Mouse (Mus musculus) left cerebral cortex, postnatal 10 days (tissue): ENCODE measurements at regions not wholly inside any gene's neighbourhood (a gene's known extent, or its start where the extent isn't known, plus 50 kb on each side); places are given as distances from the start of the nearest gene placed in this dataset.

Source experiments
- DNase-seq, 2 experiments: peaks; one replicate each; pipeline ENCODE4 v3.0.0; 2021 to 2022; ENCODE audit warnings: low spot score in 2 of 2, mixed read lengths in 1 of 2; ENCODE audit errors: extremely low spot score in 1 of 2
- intact Hi-C: fragments of 180-260 bp; cut with DNase I; formaldehyde crosslinking; loops from one replicate; pipeline ENCODE4 v1.15.1; 2025

DNA sequence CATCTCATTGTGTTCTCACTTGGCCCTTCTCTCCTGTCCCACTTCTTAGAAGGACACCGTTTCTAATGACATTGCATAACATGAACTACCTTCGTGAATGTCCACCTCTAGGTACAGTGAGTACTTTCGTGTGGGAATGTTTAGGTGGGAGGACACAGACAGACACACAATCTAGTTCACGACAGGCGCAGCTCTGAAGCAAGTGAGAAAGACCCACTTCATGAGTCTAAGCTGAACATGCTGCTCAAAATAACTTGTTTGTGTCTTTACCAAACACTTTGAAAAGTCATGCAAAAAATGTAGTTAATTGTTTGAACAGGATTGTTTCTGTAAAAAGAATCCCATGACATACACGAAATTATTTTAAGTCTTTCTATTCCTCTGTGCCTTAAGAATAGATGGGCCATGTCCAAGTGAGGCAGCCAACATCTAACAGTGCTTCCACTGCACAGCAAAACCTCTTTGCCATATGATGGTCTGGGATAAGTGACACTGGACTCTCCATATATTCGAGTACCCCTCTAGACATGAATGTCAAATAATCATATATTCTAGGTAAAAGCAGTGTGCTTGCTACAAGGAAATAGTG, 336.2 kb downstream of the Pdcd6ip start:
- no peak for DNase-seq

DNA sequence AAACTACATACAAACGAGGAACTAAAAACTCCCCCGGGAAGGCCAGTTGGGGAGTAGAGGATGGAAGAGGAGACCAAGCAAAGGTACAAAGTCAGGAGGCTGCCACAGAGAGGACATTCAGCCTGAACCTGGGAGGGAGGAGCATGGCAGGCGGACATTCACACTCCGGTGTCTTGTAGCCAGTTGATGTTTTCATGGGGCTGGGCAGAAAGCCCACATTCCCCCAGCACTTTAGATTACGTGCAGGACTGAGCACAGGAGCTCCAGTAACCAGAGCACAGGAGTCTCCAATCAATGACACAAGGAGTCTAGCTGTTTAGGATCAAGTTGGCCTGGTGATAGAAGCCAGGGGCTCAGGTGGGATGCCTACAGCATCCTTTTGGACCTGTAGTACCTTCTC, 360.1 kb downstream of the Pdcd6ip start:
- no peak for DNase-seq
- intact Hi-C loops, result loop anchor here (5.0 to 10.0 kb wide), 4 partner anchors 94 to 277 kb away; no protein-coding TSS in a partner anchor

More for the DNA sequence above, 336.2 kb downstream of the Pdcd6ip start:
- intact Hi-C loops, result no loop called here

DNA sequence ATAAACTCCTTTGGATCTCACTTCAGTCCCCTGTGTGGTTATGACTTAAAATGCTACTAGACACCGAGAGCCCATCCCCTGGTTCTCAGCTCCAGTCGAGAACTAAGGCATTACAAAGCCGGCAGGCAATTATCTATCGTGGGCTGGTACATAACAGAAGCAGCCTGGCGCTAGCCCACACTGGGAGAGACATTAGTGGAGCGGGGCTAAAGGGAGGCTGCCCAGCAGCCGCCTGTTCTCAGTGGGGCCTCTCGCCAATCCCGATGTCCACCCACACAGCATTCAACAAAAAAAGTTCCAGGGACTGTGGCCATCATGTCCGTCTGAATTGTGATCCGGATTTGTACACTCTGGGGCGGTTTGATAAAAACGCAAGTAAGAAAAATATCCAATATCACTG, 361.5 kb downstream of the Pdcd6ip start:
- DNase-seq, result peak; percentile 42 to 46
- intact Hi-C loops, result loop anchor here (5.0 to 10.0 kb wide), 4 partner anchors 96 to 278 kb away; no protein-coding TSS in a partner anchor

DNA sequence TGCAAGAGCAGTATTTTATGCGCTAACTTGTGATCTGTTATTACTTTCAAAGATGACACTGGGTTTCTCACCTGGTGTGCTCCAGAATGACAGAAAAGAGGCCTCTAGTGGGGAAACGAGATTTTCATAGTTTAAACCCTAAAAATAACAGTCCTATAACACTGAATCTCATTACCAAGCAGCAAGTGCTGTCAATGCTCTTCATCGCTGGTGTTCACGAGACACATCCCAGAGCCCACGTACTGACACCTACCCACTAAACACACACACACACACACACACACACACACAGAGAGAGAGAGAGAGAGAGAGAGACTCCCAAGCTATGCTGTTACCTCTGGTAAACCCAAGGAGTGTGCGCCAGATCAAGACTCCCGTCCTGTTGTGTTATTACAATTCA, 365.9 kb downstream of the Pdcd6ip start:
- peak; percentile 36 to 75 for DNase-seq
- intact Hi-C loops, result loop anchor here (5.0 to 10.0 kb wide), 4 partner anchors 95 to 283 kb away; no protein-coding TSS in a partner anchor

DNA sequence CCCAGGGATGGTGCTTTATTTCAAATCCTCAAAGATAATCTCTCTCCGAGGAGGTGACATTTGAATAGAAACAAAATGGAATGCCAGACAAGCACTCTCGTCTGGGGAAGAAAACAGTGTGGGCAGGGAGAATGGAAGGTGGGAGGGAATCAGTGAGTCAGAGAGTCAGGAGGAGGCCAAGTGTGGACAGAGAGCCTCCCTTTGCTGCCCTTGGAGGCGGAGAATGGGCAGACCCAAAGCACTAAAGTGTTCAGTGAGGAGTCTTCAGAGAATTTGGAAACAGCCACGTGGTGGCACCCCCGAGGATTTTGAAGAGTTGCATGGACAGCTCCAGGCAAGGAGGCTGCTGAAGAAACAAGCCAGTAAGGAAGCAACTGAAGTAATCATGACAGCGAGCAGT, 367.2 kb downstream of the Pdcd6ip start:
- intact Hi-C loops, result loop anchor here (5.0 to 10.0 kb wide), 4 partner anchors 94 to 284 kb away; no protein-coding TSS in a partner anchor

DNA sequence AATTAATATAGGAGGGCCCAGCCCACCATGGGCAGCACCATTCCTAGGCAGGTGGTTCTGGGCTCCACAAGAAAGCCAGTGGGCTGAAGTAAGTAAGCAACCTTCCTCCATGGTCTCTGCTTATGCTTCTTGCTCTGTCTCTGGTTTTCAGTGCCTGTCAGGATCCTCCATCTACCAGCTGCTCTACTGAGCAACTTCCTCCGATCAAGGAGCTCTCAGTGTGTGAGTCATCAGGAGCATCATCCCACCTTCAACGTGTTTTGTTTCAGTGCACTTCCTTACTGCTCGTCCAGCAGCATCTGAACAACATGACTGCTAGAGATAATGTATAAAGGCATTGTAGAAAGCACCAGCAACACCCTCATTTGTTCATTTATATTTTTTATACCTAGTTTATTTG, 368.0 kb downstream of the Pdcd6ip start:
- DNase-seq, result no peak
- intact Hi-C loops, result loop anchor here (5.0 to 10.0 kb wide), 4 partner anchors 93 to 285 kb away; no protein-coding TSS in a partner anchor

More for the DNA sequence above, 367.2 kb downstream of the Pdcd6ip start:
- DNase-seq, result peak in 1 of 2 experiments; percentile 23

DNA sequence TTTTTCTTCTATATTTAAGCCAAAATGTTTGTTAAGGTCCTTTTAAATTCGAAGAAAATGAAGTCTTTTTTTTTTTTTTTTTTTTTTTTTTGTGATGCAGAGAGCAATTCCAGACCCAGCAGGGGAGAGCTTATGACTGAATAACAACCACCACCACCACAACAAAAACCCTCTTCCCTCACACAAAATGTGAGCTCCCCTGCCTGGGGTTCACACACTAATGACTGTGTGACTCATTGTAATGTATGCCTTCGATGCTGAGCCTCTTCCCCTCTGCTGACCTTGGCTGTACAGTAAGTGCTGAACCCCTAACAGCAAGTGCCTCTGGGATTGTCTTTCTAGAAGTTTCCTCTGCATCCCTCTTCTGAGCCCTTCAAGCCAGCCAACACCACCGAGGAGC, 383.6 kb downstream of the Pdcd6ip start:
- no peak for DNase-seq
- intact Hi-C loops, result no loop called here

DNA sequence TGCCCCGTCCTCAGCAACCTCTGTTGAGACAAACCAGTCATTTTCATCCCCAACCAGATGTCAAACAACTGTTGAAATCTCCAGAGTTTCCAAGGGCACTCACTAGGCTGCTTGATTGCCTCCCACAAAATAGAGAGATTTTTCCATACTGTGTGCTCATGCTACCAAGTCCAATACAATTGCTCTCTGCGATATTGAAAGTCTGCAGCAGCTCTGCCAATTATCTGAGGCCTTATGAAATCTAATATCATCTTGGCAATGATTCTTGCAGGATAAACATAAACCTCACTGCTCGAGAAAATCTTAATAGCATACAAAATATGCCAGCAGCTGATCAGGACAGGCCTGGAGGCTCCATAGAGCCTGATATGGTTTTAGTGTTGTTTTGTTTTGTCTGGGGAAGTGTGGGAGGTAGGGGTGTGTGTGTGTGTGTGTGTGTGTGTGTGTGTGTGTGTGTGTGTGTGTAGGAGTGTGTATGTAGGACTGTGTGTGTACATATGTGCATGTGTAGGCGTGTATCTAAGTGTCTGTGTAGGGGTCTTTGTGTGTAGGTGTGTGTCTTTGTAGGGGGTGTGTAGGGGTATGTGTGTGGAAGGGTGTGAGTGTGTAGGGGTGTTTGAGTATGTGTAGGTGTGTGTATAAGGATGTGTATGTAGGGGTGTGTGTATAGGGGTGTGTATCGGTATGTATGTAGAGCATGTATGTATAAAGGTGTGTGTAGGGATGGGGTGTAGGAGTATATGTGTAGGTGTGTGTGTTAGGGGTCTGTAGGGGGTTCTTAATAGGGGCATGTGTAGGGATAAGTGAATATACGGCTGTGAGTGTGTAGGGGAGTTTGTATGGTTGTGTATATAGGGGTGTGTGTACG, 398.1 kb downstream of the Pdcd6ip start:
- intact Hi-C loops, result no loop called here
- no peak for DNase-seq

DNA sequence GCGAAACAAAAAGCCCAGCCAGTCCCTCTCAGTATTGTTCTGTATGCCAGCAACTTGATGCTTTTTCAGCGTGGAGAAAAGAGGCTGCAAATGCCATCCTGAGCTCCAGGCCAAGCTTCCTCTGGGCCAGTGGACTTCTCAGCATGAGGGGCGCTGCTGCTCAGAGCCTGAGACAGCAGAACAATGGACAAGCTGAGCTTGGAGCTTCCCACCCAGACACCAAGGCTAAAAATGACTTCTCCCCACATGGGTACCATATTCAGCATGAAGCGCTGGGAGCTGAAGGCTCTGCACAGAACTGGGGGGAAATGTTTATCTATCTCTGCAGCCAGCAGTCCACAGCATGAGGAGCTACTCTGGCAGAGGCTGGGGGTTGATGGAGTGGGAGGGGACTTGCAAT, 402.3 kb downstream of the Pdcd6ip start:
- intact Hi-C loops, result no loop called here
- DNase-seq, result no peak

DNA sequence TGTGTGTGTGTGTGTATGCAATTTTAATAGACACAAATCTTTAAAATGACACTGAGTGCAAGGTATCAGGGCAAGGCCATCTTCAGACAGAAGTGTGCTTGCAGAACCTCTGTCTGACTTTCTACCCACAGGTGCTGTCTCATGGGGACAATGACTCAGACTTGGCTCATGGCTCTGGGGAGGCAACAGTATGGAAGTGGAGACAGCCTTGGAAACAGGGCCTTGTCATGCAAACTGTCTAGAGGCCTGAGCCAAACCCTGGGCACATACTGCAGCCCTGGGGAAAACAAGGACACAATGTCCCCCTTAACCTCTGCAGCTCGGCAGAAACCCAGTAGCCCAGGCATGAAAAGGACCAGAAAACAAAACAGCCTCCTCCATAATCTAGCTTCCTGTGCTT, 405.6 kb downstream of the Pdcd6ip start:
- intact Hi-C loops, result no loop called here
- no peak for DNase-seq

DNA sequence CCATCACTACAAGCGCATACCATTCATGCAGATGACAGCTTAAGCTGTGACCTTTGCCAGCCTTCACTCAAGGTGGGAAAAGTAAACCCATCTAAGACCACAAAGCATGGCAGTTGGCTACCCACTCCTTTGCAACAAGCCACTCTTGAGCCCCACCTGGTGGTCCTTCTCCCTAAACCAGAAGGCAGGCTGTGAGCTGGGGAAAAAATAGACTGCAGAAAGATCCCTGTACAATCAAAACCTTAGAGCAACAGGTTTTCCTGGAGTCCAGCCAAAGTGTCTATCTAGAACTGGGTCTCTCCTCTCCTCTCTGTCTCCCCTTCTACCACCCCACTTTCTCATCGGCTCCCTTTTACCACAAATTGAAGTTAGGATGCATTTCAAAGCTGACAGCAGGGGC, 407.2 kb downstream of the Pdcd6ip start:
- DNase-seq, result peak; percentile 63 to 67
- intact Hi-C loops, result no loop called here

DNA sequence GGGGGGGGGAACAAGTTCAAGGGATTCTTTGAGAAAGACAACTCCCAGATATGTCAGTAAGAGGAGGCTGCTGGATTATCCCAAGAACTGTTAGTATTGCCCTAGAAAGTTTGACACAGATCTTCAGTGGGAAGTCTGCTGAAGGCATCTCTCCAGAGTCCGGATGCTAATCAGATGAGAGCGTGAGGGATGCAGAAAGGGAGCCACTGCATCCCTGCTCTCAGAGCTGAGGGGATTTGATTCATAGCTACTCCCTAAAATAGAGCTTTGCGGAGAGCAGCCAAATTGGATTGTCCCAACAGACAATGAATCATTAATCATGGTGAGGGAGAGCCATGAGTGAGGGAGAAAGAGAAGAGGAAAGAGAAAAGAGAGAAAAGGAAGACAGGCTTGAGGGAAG, 408.2 kb downstream of the Pdcd6ip start:
- intact Hi-C loops, result no loop called here
- no peak for DNase-seq

DNA sequence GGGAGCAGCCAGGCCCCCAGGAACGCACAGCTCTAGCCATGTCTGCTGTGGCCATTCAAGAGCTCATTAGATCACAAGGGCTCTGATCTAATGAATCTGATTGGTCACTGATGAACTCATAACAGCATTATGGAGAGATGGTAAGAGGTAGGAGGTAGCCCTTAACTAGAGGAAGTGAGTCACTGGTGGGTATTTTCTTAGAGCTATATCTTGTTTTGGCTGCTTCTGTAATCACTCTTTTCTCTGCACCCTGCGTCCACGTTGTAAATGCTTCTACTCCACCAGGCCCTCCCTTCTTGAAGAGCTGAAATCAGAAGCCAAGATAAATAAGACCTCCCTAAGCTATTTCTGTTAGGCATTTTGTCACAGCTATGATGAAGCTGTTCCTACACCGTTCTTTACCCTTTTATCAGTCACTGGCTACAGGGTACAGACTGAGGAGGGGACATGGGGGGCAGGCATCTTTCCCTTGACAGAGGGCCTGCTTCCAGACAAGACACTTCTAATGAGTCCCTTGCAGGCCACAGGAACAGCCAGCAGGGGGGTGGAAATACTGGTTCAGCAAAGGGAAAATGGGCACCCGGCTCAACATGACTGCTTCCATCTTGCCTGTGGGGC, 412.1 kb downstream of the Pdcd6ip start:
- intact Hi-C loops, result no loop called here
- no peak for DNase-seq

DNA sequence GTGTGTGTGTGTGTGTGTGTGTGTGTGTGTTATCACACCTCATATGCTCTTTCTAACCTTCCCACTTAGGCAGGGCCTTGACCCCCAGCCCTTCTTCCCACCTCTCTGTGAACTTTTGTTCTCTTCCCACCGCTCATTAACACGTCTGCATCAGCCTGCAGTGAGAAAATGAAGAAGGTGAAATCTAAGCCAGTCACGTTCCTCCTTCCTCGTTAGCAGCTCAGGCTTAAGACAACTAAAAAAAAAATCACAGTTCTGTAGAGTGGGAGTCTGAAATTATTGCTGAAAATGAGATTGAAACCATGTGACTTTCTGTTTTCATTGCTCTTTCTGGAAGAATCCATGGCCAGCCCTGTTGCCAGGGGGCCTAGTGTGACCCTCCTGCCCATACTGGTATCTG, 420.7 kb downstream of the Pdcd6ip start:
- intact Hi-C loops, result no loop called here

DNA sequence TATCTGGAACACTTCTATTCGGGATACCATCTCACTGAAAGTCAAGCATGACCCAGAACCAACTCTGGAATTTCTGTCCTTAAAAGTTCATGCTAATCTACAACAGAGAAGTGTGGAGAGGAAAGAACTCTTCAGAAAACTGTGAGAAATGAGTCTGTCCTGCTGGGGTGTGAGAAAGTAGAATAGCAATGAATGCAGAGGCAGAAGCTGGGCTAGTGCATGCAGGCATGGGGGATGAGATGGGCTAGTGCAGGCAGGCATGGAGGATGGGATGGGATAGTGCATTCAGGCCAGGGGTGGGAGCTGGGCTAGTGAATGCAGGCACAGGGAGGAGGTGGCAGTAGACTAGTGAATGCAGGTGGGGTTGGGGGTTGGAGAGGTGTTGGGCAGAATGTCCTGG, 424.8 kb downstream of the Pdcd6ip start:
- no peak for DNase-seq
- intact Hi-C loops, result no loop called here

More for the DNA sequence above, 420.7 kb downstream of the Pdcd6ip start:
- DNase-seq, result no peak

DNA sequence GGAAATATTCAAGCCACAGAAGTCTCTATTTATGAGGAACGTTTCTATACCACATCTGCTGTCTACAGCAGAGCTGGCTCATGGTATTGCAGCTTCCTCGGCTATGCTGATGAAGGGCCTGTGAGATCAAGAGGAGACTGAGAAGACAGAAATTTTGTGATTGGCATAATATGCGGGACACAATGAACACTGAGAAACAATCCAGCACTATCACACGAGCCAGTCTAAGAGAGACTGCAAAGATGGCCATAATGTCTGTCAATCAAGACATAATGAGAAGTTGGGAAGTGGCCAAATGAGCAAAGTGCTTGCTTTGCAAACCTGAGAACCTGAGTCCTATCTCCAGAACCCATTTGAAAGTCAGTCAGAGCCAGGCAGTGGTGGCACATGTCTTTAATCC, 437.5 kb downstream of the Pdcd6ip start:
- intact Hi-C loops, result no loop called here
- no peak for DNase-seq

DNA sequence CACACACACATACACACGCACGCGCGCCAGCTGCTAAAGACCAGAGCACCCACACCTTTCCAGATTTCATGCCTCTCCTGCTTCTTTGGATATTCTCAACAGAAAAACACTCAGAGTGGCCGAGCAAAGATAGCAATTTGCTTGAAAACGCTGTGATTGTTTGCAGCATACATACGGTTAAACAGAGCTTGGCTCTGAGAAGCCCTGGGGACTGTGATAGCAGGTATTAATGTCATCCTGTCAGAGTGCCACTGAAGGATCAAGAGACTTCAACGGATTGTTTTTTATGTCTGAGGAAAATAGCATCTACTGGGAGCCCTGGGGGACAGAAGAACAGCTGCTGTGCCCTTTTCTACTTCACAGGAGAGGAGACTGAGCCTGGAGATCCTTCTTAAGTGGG, 440.4 kb downstream of the Pdcd6ip start:
- DNase-seq, result no peak
- intact Hi-C loops, result no loop called here

DNA sequence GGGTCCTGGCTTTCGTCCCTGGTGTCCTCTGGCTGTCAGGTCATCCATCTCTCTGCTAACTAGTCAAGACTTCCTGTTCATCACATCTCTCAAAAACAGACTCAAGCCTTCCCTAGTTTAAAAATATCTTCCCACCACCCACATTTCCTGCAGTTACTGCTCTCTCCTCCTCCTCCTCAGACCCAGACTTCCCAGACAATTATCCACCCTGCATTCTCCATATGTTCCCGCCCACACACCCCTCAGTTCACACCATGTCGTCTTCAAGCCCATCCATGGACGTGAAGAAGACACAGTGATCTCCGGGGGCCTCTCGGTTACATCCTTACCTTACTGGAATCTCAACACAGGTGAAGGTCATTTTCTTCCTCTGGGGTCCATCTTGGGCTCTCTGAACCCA, 444.4 kb downstream of the Pdcd6ip start:
- intact Hi-C loops, result no loop called here
- peak; percentile 50 to 55 for DNase-seq

DNA sequence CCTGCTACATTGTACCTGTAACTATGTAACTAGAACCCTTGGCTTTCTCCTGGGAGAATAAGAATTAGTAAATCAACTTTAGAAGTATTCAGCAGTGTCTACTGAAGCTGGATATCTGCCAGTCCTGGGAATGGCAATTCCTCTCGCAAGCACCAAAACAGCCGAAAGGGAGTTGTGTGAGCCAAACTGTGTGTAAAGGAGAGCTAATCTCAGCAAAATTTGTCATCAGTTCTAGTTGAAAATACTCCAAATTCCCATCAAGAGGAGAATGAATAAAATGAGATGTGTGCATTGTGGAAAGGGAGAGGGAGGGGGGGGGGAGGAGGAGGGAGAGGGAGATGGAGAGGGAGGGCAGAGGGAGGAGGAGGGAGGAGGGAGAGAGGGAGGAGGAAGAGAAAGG, 447.8 kb downstream of the Pdcd6ip start:
- intact Hi-C loops, result no loop called here

DNA sequence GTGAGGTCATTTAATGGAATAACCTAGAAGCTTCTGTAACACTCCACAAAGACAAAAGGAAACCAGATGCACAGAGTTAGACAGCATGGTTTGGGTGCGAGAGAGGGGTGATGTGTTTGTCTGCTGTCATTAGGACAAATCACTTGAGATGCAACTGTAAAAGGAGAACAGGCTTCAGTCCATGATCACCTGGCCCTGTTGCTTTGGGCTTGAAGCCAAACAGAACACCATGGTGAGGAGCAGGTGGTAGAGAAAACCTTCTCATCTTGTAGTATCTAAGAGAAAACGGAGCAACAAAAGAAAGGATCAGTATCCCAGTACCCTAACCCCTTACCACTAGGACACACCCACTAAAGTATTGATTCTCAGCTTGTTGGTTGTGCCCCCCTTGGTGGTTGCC, 449.5 kb downstream of the Pdcd6ip start:
- no peak for DNase-seq
- intact Hi-C loops, result no loop called here

More for the DNA sequence above, 447.8 kb downstream of the Pdcd6ip start:
- DNase-seq, result no peak
